Mouse (Mus musculus) liver, embryonic 11.5 days (tissue): ENCODE measurements around the gene Trp53tg5. TPM values are rescaled to one million over a fixed set of nuclear protein-coding genes. Genes with fewer than 3 reads are reported as not detected.

ENCODE experiments used
- ATAC-seq: fragments of 200-750 bp; cut with Nextera tagmentation; replicated peaks from 2 replicates; pipeline ENCODE4 v1.8.0; 2017; ENCODE audit warnings: moderate number of reproducible peaks, mild to moderate bottlenecking, moderate TSS enrichment, moderate library complexity; ENCODE audit not compliant: low FRiP score
- DNase-seq: peaks from one replicate; pipeline ENCODE4 v3.0.0-alpha.2; 2017; ENCODE audit warnings: low spot score
- H3K27ac ChIP-seq: fragments of 300-500 bp; sonication (generic); 2 replicates; pipeline ENCODE4 v1.5.1; 2014; ENCODE audit warnings: mild to moderate bottlenecking, low read depth, low read length, control low read depth
- H3K27me3 ChIP-seq: fragments of 300-500 bp; sonication (generic); replicated peaks from 2 replicates; pipeline ENCODE4 v1.6.1; 2014; ENCODE audit warnings: low read length, mixed read lengths; ENCODE audit not compliant: control insufficient read depth, insufficient read depth
- H3K36me3 ChIP-seq: fragments of 300-500 bp; sonication (generic); 2 replicates; pipeline ENCODE4 v1.6.1; 2014; ENCODE audit warnings: mild to moderate bottlenecking, low read length, moderate library complexity, mixed read lengths; ENCODE audit not compliant: control insufficient read depth, insufficient read depth
- H3K4me1 ChIP-seq: fragments of 300-500 bp; sonication (generic); replicated peaks from 2 replicates; pipeline ENCODE4 v1.6.1; 2014; ENCODE audit warnings: low read length, mixed read lengths; ENCODE audit not compliant: control insufficient read depth, insufficient read depth
- H3K4me2 ChIP-seq: fragments of 300-500 bp; sonication (generic); 2 replicates; pipeline ENCODE4 v1.6.1; 2014; ENCODE audit warnings: mild to moderate bottlenecking, control low read depth, moderate library complexity
- H3K4me3 ChIP-seq: fragments of 300-500 bp; sonication (generic); 2 replicates; pipeline ENCODE4 v1.5.1; 2014; ENCODE audit warnings: low read depth, low read length, control low read depth
- H3K9ac ChIP-seq: fragments of 300-500 bp; sonication (generic); 2 replicates; pipeline ENCODE4 v1.6.1; 2014; ENCODE audit warnings: low read depth, low read length, control low read depth
- H3K9me3 ChIP-seq: fragments of 300-500 bp; sonication (generic); 2 replicates; pipeline ENCODE4 v1.6.1; 2016; ENCODE audit warnings: low read length, inconsistent platforms, mixed read lengths; ENCODE audit not compliant: control insufficient read depth
- WGBS: fragments of 180-500 bp; shearing (Covaris S2); extraction: QIAGEN DNeasy Blood & Tissue Kit; methylation state at CpG from one replicate; pipeline ENCODE4 v1.1.7; 2014; 5-methylcytosine and 5-hydroxymethylcytosine counted together
- polyA plus RNA-seq: library from polyadenylated mRNA; unstranded; fragments of >200 nt; fragmentation: Nextera tagmentation; extraction: Ambion mirVana; gene quantifications from 2 replicates; pipeline ENCODE4 v1.2.1, GENCODE M21; 2014

Trp53tg5 gene
- polyA plus RNA-seq, 1 experiment from 2014 or later, result not detected

DNA sequence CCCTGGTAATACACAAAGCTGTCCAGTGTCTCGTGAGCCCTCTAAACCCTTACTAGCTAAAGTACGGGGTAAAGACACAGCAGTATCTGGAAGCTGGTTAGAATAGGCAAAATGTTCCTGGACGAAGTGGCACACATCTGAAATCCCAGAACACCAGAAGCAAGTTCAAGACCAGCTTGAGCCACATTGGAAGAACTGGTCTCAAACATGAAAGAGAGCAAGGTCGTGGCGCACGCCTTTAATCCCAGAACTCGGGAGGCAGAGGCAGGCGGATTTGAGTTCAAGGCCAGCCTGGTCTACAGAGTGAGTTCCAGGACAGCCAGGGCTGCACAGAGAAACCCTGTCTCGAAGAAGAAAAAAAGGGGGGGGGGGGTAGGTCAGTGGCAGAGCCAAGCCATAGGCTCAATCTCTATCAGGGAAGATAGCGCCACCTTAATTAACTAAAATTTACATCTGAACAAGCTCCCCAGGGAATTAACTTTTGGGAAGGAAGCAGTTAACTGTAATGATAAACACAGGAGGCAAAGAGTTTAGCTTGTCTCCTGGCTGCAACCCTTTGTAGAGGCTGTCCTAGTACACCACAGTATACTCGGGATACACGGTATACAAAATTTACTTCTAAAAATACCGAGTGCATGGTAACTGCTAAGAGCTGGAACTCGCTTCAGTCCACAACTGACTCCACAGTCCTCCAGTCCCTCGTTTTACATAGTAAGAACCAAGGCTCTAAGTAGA lies 43.5 kb downstream of the Trp53tg5 start:
- Histone ChIP-seq H3K4me1 (peaks cover 31% of the 10 kb centered on the region), H3K9me3 (no peaks in the 10 kb centered on the region), H3K4me3 (no peak overlapping the region), H3K36me3 (peaks cover 4% of the 10 kb centered on the region; the same call in 1 of the 2 replicates), H3K9ac (no peak overlapping the region), H3K4me2 (no peak overlapping the region; the same call in 1 of the 2 replicates), H3K27ac (0 out of 2 replicates have a peak overlapping the region, but pooled peaks have one; percentile 28), H3K27me3 (peaks cover 40% of the 10 kb centered on the region)
- DNase-seq (no peak), ATAC-seq (no peak)
- 40% methylated on average over 15 of the region's 15 CpGs for WGBS

GRCm38 (mm10) chr2:164428451-164428850 lies 45.1 kb downstream of the Trp53tg5 start:
- no peaks in the 10 kb centered on the region for H3K9me3 ChIP-seq
- ATAC-seq, result no peak
- no peak overlapping the region for H3K4me2 ChIP-seq
- WGBS, result 31% methylated on average over 5 of the region's 5 CpGs
- H3K27me3 ChIP-seq, result peaks cover 40% of the 10 kb centered on the region
- no peak overlapping the region for H3K4me3 ChIP-seq
- peaks cover 13% of the 10 kb centered on the region; the same call in 1 of the 2 replicates for H3K36me3 ChIP-seq
- no peak overlapping the region for H3K9ac ChIP-seq
- peaks cover 27% of the 10 kb centered on the region for H3K4me1 ChIP-seq
- no peak overlapping the region for H3K27ac ChIP-seq
- no peak for DNase-seq

GRCm38 (mm10) chr2:164426952-164427351 lies 46.6 kb downstream of the Trp53tg5 start:
- Histone ChIP-seq H3K9me3 (no peaks in the 10 kb centered on the region), H3K27ac (no peak overlapping the region), H3K4me1 (peaks cover 20% of the 10 kb centered on the region), H3K4me3 (no peak overlapping the region), H3K9ac (no peak overlapping the region), H3K27me3 (peaks cover 37% of the 10 kb centered on the region), H3K4me2 (no peak overlapping the region), H3K36me3 (peaks cover 13% of the 10 kb centered on the region; the same call in 1 of the 2 replicates)
- DNase-seq (no peak), ATAC-seq (no peak)
- 68% methylated on average over 5 of the region's 5 CpGs for WGBS

DNA sequence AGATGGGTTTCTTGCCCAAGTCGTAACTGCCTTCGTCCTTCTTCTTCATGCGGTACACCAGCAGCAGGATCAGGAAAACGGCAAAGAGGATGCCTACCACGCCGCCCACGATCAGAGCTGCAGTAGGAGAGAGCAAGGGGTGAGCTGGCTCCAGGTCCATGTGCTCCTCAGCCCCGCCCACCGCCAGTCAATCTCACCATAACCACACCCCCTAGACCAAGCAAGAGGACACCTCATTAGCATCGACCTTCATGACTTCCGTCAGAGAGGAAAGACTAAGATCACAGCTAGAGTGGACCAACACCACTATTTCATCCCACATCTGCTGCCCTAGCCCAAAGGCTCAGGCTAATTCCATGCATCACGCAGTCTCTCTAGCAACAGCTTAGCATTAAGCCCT lies 47.4 kb downstream of the Trp53tg5 start:
- ATAC-seq, result no peak
- Histone ChIP-seq H3K4me1 (peaks cover 12% of the 10 kb centered on the region), H3K4me2 (no peak overlapping the region), H3K36me3 (peaks cover 13% of the 10 kb centered on the region; the same call in 1 of the 2 replicates), H3K27me3 (peaks cover 31% of the 10 kb centered on the region), H3K9ac (no peak overlapping the region), H3K4me3 (no peak overlapping the region), H3K9me3 (no peaks in the 10 kb centered on the region), H3K27ac (no peak overlapping the region)
- no peak for DNase-seq
- 13% methylated on average over 12 of the region's 12 CpGs for WGBS

DNA sequence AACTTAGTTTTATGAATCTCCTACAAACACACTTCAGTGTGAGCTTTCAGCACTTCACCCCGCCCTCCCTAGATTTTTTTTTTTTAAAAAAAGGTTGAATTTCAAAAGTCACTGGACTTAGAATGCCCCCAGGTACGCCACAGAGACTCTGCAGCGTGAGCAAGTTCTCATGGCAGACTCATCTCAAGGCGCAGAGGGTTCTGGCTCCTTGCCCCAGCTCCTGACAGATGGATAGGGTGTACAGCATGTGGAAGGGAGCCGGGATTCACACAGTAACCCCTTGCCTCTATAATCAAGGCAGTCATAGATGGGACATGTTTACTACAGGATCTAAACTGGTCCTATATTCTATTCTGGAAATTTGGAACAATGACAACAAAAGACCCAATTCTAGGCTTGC lies 48.1 kb downstream of the Trp53tg5 start:
- no peak overlapping the region for H3K4me2 ChIP-seq
- no peak overlapping the region for H3K9ac ChIP-seq
- no peak overlapping the region for H3K4me3 ChIP-seq
- no peak for DNase-seq
- peaks cover 26% of the 10 kb centered on the region for H3K27me3 ChIP-seq
- ATAC-seq, result no peak
- 86% methylated on average over 5 of the region's 5 CpGs for WGBS
- H3K27ac ChIP-seq, result no peak overlapping the region
- H3K4me1 ChIP-seq, result peaks cover 5% of the 10 kb centered on the region
- H3K9me3 ChIP-seq, result no peaks in the 10 kb centered on the region
- H3K36me3 ChIP-seq, result peaks cover 13% of the 10 kb centered on the region; the same call in 1 of the 2 replicates

DNA sequence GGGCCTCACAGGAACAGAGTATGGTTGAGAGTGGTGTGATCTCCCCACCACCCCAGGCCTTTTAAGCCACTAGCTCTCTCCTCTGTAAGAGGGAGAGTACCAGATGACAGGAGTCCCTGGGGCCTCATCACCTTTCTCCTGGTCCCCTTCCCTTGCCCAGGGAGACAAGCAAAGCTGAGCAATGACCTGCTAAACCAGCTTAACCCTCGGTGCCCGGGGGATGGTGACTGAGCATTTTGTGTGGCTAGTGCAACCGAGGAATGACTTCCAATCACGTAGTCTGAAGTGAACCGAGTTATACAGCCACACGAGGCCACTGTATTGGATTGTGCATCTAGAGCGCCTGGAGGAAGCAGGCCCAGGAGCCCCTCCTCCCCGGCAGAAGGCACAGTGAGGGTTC lies 49.1 kb downstream of the Trp53tg5 start:
- H3K4me1 ChIP-seq, result peaks cover 3% of the 10 kb centered on the region; the same call in 1 of the 2 replicates
- H3K9ac ChIP-seq, result no peak overlapping the region
- no peak overlapping the region for H3K4me3 ChIP-seq
- H3K9me3 ChIP-seq, result no peaks in the 10 kb centered on the region
- no peak for ATAC-seq
- peaks cover 16% of the 10 kb centered on the region for H3K27me3 ChIP-seq
- peaks cover 13% of the 10 kb centered on the region; the same call in 1 of the 2 replicates for H3K36me3 ChIP-seq
- H3K27ac ChIP-seq, result no peak overlapping the region
- H3K4me2 ChIP-seq, result no peak overlapping the region
- WGBS, result 90% methylated on average over 8 of the region's 8 CpGs
- DNase-seq, result no peak

DNA sequence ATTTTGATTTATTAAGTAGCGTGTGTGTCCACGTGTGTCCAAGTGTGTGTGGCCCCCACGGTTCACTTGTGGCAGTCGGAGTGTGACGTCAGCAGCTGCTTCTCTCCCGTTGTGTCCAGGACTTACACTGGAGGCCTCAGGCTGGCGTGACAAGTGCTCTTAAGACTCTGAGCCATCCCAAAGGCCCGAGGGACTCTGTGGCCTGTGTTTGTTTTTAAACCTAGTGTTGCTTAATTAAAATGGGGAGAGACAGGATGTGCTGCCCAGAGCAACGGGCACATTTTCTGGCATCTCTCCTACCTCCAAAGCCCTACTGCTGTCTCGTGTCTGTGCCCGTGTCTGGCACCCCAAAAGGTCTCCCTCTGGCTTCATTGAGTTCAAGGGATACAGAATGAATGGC lies 50.1 kb downstream of the Trp53tg5 start:
- H3K27ac ChIP-seq, result no peak overlapping the region
- H3K27me3 ChIP-seq, result peaks cover 7% of the 10 kb centered on the region
- no peak overlapping the region for H3K4me2 ChIP-seq
- no peak overlapping the region for H3K9ac ChIP-seq
- no peaks in the 10 kb centered on the region for H3K9me3 ChIP-seq
- peaks cover 13% of the 10 kb centered on the region; the same call in 1 of the 2 replicates for H3K36me3 ChIP-seq
- 86% methylated on average over 11 of the region's 11 CpGs for WGBS
- H3K4me1 ChIP-seq, result peaks cover 3% of the 10 kb centered on the region; the same call in 1 of the 2 replicates
- no peak overlapping the region for H3K4me3 ChIP-seq
- ATAC-seq (no peak), DNase-seq (no peak)

DNA sequence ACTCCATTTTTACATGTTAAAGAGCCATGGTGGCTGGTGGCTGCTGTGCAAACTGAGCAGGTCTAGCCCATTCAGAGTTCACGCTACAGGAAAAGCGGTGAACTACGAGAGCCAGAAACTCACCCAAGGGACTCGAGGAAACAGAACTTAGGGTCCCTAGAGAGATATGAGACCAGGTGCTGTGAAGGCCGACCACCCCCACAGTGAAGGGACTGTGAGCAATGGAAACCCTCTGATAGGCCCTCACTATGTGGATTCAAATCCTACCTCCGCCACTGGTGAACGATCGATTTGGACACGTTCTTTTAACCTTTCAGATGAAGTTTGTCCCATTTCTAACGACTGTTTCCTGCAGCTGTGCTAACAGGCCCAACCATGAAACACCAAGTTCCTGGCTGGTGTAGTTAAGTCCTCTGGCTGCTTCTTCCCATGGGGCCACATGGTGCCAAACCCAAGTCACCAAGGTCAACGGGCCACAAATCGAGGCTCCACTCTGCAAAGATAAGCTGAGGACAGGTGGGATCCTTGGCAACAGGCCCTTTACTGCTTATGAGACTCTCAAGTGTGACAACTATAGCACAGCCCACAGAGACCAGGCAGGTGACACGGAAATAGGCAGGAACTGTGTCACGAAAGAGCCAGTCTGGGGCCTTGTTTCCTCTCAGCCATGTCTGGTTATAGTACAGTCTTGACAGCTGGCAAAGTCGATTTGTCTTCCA lies 50.7 kb downstream of the Trp53tg5 start:
- Histone ChIP-seq H3K9ac (no peak overlapping the region), H3K9me3 (no peaks in the 10 kb centered on the region), H3K27me3 (peaks cover 3% of the 10 kb centered on the region), H3K4me1 (peaks cover 3% of the 10 kb centered on the region; the same call in 1 of the 2 replicates), H3K27ac (no peak overlapping the region), H3K4me3 (no peak overlapping the region), H3K4me2 (no peak overlapping the region), H3K36me3 (peaks cover 10% of the 10 kb centered on the region; the same call in 1 of the 2 replicates)
- ATAC-seq, result no peak
- WGBS, result 84% methylated on average over 15 of the region's 15 CpGs
- DNase-seq, result no peak
